Mouse (Mus musculus): ENCODE measurements around the gene Hapln4.

- TF ChIP-seq CTCF (IDR thresholded peaks at IDR 0.05; ENCODE audit: extremely low read depth, insufficient read length, insufficient replicate concordance, low read depth, low read length): no peak
- no peak for TF ChIP-seq POLR2A (IDR thresholded peaks at IDR 0.05; ENCODE audit: low read depth, low read length)
Measured at GRCm38 (mm10) chr8:70120667-70121066, 37.4 kb downstream of the Hapln4 start, which contains the start of gene Ncan.

All from small intestine, adult 2 months (tissue).